Mouse (Mus musculus) MEL (cell line): ENCODE results near the gene AC109138.7. TPM values are rescaled to one million over a fixed set of nuclear protein-coding genes. Genes with fewer than 3 reads are reported as not detected.

ENCODE experiments used
- DNase-seq: peaks from one replicate; pipeline ENCODE4 v3.0.0; 2011; ENCODE audit warnings: low read depth, low spot score
- H3K27ac ChIP-seq: 2 replicates; pipeline ENCODE4 v1.5.1; 2012; ENCODE audit warnings: low read depth, mild to moderate bottlenecking, control low read depth, low read length, moderate library complexity; ENCODE audit not compliant: control insufficient read depth
- H3K27me3 ChIP-seq, 2 experiments: fragments of 150-350 bp in 1 of 2; sonication (generic) in 1 of 2; 2 replicates each; pipeline ENCODE4 v1.6.1; 2012; ENCODE audit warnings: low read length in 2 of 2, mild to moderate bottlenecking in 2 of 2, improper control_type of control experiment in 1 of 2, moderate library complexity in 1 of 2; ENCODE audit not compliant: insufficient read depth in 2 of 2, control insufficient read depth in 1 of 2
- H3K36me3 ChIP-seq, 2 experiments: 2 replicates each; pipeline ENCODE4 v1.6.1; 2012 to 2014; ENCODE audit warnings: low read length in 2 of 2, improper control_type of control experiment in 1 of 2, inconsistent platforms in 1 of 2, mild to moderate bottlenecking in 1 of 2; ENCODE audit not compliant: insufficient read depth in 2 of 2, control insufficient read depth in 1 of 2
- H3K4me1 ChIP-seq, 2 experiments: fragments of 150-350 bp in 1 of 2; sonication (generic) in 1 of 2; 2 replicates each; pipeline ENCODE4 v1.6.1; 2012; ENCODE audit warnings: low read length in 2 of 2, improper control_type of control experiment in 1 of 2, mild to moderate bottlenecking in 1 of 2; ENCODE audit not compliant: insufficient read depth in 2 of 2, control insufficient read depth in 1 of 2
- H3K4me3 ChIP-seq, 2 experiments: fragments of 150-350 bp in 1 of 2; sonication (generic) in 1 of 2; 2 replicates each; pipeline ENCODE4 v1.5.1; 2012; ENCODE audit warnings: low read depth in 2 of 2, low read length in 2 of 2, mild to moderate bottlenecking in 2 of 2, moderate library complexity in 2 of 2, control low read depth in 1 of 2, improper control_type of control experiment in 1 of 2; ENCODE audit not compliant: control insufficient read depth in 1 of 2, insufficient read depth in 1 of 2
- H3K79me2 ChIP-seq: 2 replicates; pipeline ENCODE4 v1.6.1; 2012; ENCODE audit warnings: mild to moderate bottlenecking, low read length, moderate library complexity; ENCODE audit not compliant: control insufficient read depth, poor library complexity, insufficient read depth
- H3K9ac ChIP-seq: 2 replicates; pipeline ENCODE4 v1.6.1; 2012; ENCODE audit warnings: low read depth, mild to moderate bottlenecking, control low read depth, low read length, moderate library complexity; ENCODE audit not compliant: control insufficient read depth, poor library complexity, severe bottlenecking
- H3K9me3 ChIP-seq: fragments of 150-350 bp; sonication (generic); replicated peaks from 2 replicates; pipeline ENCODE4 v1.6.1; 2012; ENCODE audit warnings: mild to moderate bottlenecking, low read length, improper control_type of control experiment, moderate library complexity; ENCODE audit not compliant: insufficient read depth
- BHLHE40 ChIP-seq: IDR thresholded peaks from 2 replicates; pipeline ENCODE4 v1.6.1; 2012; ENCODE audit warnings: low read depth, mild to moderate bottlenecking, inconsistent platforms, low read length, improper control_type of control experiment, borderline replicate concordance
- CHD1 ChIP-seq: IDR thresholded peaks from 2 replicates; pipeline ENCODE4 v1.6.1; 2012; ENCODE audit warnings: low read depth, mild to moderate bottlenecking, inconsistent platforms, low read length, improper control_type of control experiment
- CHD2 ChIP-seq: IDR thresholded peaks from 2 replicates; pipeline ENCODE4 v1.6.1; 2011; ENCODE audit warnings: low read length, improper control_type of control experiment
- CTCF ChIP-seq, 3 experiments: IDR thresholded peaks in 2 of 3; conservative IDR thresholded peaks in 1 of 3; 2 replicates each; pipeline ENCODE4 v1.5.1; 2011 to 2012; ENCODE audit warnings: low read length in 3 of 3, low read depth in 2 of 3, mild to moderate bottlenecking in 2 of 3, improper control_type of control experiment in 1 of 3, inconsistent platforms in 1 of 3, mixed read lengths in 1 of 3, moderate library complexity in 1 of 3; ENCODE audit not compliant: control insufficient read depth in 1 of 3, insufficient read depth in 1 of 3, poor library complexity in 1 of 3, severe bottlenecking in 1 of 3
- E2F4 ChIP-seq: IDR thresholded peaks from 2 replicates; pipeline ENCODE4 v1.6.1; 2011; ENCODE audit warnings: low read depth, low read length, improper control_type of control experiment, borderline replicate concordance
- ETS1 ChIP-seq: IDR thresholded peaks from 2 replicates; pipeline ENCODE4 v1.6.1; 2012; ENCODE audit warnings: low read depth, mild to moderate bottlenecking, inconsistent platforms, low read length, improper control_type of control experiment, moderate library complexity
- GABPA ChIP-seq: IDR thresholded peaks from 2 replicates; pipeline ENCODE4 v1.6.1; 2012; ENCODE audit warnings: low read depth, mild to moderate bottlenecking, inconsistent platforms, low read length, improper control_type of control experiment, moderate library complexity
- JUND ChIP-seq: IDR thresholded peaks from 2 replicates; pipeline ENCODE4 v1.6.1; 2011; ENCODE audit warnings: low read depth, mild to moderate bottlenecking, improper control_type of control experiment, low read length
- KAT2A ChIP-seq: conservative IDR thresholded peaks from 2 replicates; pipeline ENCODE4 v1.6.1; 2012; ENCODE audit warnings: low read depth, low read length, improper control_type of control experiment, inconsistent platforms
- MAFK ChIP-seq: IDR thresholded peaks from 2 replicates; pipeline ENCODE4 v1.6.1; 2011; ENCODE audit warnings: low read depth, mild to moderate bottlenecking, low read length, improper control_type of control experiment, borderline replicate concordance
- MXI1 ChIP-seq: IDR thresholded peaks from 2 replicates; pipeline ENCODE4 v1.6.1; 2011; ENCODE audit warnings: mild to moderate bottlenecking, low read depth, low read length, improper control_type of control experiment
- MYB ChIP-seq: IDR thresholded peaks from 2 replicates; pipeline ENCODE4 v1.6.1; 2011; ENCODE audit warnings: mild to moderate bottlenecking, low read depth, low read length, improper control_type of control experiment
- MYC ChIP-seq: IDR thresholded peaks from 2 replicates; pipeline ENCODE4 v1.6.1; 2011; ENCODE audit warnings: low read depth, mild to moderate bottlenecking, low read length, improper control_type of control experiment, moderate library complexity
- POLR2A ChIP-seq, 2 experiments: IDR thresholded peaks; 2 replicates each; pipeline ENCODE4 v1.6.1; 2011 to 2012; ENCODE audit warnings: low read length in 2 of 2, mild to moderate bottlenecking in 2 of 2, control low read depth in 1 of 2, improper control_type of control experiment in 1 of 2, low read depth in 1 of 2, moderate library complexity in 1 of 2; ENCODE audit not compliant: control insufficient read depth in 1 of 2, insufficient read depth in 1 of 2, poor library complexity in 1 of 2
- RAD21 ChIP-seq: IDR thresholded peaks from 2 replicates; pipeline ENCODE4 v1.6.1; 2011; ENCODE audit warnings: mild to moderate bottlenecking, low read depth, low read length, improper control_type of control experiment
- RCOR1 ChIP-seq: IDR thresholded peaks from 2 replicates; pipeline ENCODE4 v1.6.1; 2012; ENCODE audit warnings: low read depth, mild to moderate bottlenecking, inconsistent platforms, low read length, improper control_type of control experiment
- SMC3 ChIP-seq: IDR thresholded peaks from 2 replicates; pipeline ENCODE4 v1.6.1; 2011; ENCODE audit warnings: low read depth, low read length, improper control_type of control experiment
- TAL1 ChIP-seq: IDR thresholded peaks from 2 replicates; pipeline ENCODE4 v1.6.1; 2012; ENCODE audit warnings: mild to moderate bottlenecking, inconsistent platforms, low read length, moderate library complexity, mixed read lengths
- TCF12 ChIP-seq: IDR thresholded peaks from 2 replicates; pipeline ENCODE4 v1.6.1; 2014; ENCODE audit warnings: low read depth, mild to moderate bottlenecking, inconsistent platforms, low read length, improper control_type of control experiment, moderate library complexity
- USF1 ChIP-seq: IDR thresholded peaks from 2 replicates; pipeline ENCODE4 v1.6.1; 2014; ENCODE audit warnings: low read depth, mild to moderate bottlenecking, inconsistent platforms, low read length, improper control_type of control experiment, moderate library complexity
- USF2 ChIP-seq, 2 experiments: IDR thresholded peaks; 2 replicates each; pipeline ENCODE4 v1.6.1; 2011 to 2012; ENCODE audit warnings: improper control_type of control experiment in 2 of 2, low read length in 2 of 2, borderline replicate concordance in 1 of 2, inconsistent platforms in 1 of 2, low read depth in 1 of 2, mild to moderate bottlenecking in 1 of 2; ENCODE audit not compliant: insufficient read depth in 1 of 2
- ZC3H11A ChIP-seq: IDR thresholded peaks from 2 replicates; pipeline ENCODE4 v1.6.1; 2012; ENCODE audit warnings: low read depth, mild to moderate bottlenecking, inconsistent platforms, low read length, improper control_type of control experiment
- polyA plus RNA-seq, 2 experiments: library from polyadenylated mRNA; stranded (reverse) in 1 of 2; unstranded in 1 of 2; fragments of >175 nt in 1 of 2; fragments of >200 nt in 1 of 2; gene quantifications; 2 replicates each; pipeline versions ENCODE4 v1.2.1 to v1.2.4; 2012; ENCODE audit warnings: low replicate concordance in 2 of 2, low read depth in 1 of 2; ENCODE audit not compliant: insufficient read length in 2 of 2, insufficient read depth in 1 of 2, missing spikeins in 1 of 2
- total RNA-seq: library from RNA; depleted of rRNA; stranded (reverse); fragments of 300-350 nt; gene quantifications from 2 replicates; pipeline ENCODE4 v1.2.3, GENCODE M21; 2012

The AC109138.7 gene
- total and polyA plus RNA-seq, 3 experiments: not detected

DNA sequence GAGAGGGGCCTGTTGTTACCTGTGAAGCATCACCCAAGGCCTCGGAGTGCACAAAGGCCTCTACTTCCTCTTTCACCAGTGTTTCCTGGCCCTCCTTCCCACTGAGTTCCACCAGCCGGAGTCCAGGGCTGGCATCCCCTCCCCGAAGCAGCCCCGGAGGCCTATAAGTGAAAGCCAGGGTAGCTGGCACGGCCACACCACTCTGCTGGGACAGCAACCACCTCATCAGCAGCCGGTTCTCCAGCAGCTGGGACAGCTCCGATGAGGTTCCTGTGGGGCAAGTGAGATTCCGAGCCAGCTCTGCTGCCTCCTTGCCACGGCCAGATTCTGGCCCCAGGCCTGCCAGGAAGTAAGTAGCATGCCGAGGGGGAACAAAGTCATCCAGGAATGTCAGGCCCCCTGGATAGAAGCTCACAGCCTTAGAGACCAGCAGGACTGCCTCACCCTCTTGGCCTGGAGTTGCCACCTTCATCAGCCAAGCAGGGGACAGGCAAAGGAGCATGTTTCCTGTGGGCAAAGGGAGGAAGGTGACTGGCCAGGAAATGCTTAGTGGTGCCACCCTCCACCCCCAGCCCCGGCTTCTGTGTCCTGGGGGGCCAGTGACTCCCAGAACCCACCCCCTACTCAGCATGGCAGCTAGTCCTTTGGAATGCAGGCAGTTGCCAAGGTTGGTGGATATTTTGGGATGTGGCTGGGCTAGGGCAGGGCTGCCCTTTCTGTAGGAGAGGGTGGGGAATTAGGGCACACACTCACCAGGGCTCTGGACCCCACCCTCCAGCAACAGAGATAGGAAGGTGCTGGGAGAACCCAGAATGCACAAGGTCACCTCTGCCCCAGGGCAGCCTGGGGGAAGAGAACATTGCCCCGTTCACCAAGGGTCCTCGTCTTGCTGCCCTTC is 42.5 kb upstream of the AC109138.7 start:
- Histone ChIP-seq H3K27ac (no peak overlapping the region), H3K27me3 (no peaks in the 10 kb centered on the region), H3K36me3 (peaks cover 0 to 4% of the 10 kb centered on the region in 2 experiments; a peak in 2 of 4 replicates), H3K79me2 (no peaks in the 10 kb centered on the region; the same call in 1 of the 2 replicates), H3K4me1 (peaks cover 0 to 8% of the 10 kb centered on the region in 2 experiments; a peak in 2 of 4 replicates), H3K9ac (no peak overlapping the region), H3K4me3 (no peak overlapping the region), H3K9me3 (no peaks in the 10 kb centered on the region)
- DNase-seq: peak; percentile 20
- TF ChIP-seq CHD2 (no peak), E2F4 (no peak), TAL1 (no peak), CTCF (IDR thresholded peaks at IDR 0.05 in 2 of 3, conservative IDR thresholded peaks at IDR 0.05 in 1 of 3; ENCODE audit: control insufficient read depth in 1 of 3, insufficient read depth in 1 of 3, low read depth in 2 of 3, low read length in 3 of 3, poor library complexity in 1 of 3, severe bottlenecking in 1 of 3) (no peak), CHD1 (no peak)

DNA sequence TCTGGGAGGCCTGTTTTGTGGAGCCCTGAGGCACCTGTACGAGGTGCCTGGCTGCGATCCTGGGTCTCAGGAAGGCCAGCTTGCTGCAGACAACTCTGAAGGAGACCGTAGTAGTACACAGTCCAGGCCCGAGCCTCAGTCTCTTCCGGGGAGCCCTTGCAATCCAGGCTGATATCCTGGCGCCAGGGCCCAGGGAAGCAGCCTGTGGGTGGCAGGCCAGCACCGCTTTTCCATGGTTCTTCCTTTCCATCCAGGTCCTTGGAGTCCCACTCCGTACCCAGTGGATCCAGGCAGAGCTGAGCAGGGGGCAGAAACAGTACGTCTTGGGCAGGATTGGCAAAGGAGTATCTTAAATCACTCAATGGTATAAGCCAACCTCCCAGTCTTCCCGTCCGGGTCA is 41.2 kb upstream of the AC109138.7 start:
- H3K27ac ChIP-seq: no peak overlapping the region
- peaks cover 0 to 4% of the 10 kb centered on the region in 2 experiments; a peak in 2 of 4 replicates for H3K36me3 ChIP-seq
- no peaks in the 10 kb centered on the region for H3K9me3 ChIP-seq
- DNase-seq: no peak
- H3K9ac ChIP-seq: no peak overlapping the region
- H3K4me3 ChIP-seq: no peak overlapping the region
- TF ChIP-seq ZC3H11A (no peak), USF2 (IDR thresholded peaks at IDR 0.05; ENCODE audit: borderline replicate concordance in 1 of 2, insufficient read depth in 1 of 2, low read depth in 1 of 2, low read length in 2 of 2) (no peak), MYB (no peak), USF1 (no peak), POLR2A (IDR thresholded peaks at IDR 0.05; ENCODE audit: control insufficient read depth in 1 of 2, insufficient read depth in 1 of 2, low read depth in 1 of 2, low read length in 2 of 2, poor library complexity in 1 of 2) (no peak), TAL1 (no peak)
- no peaks in the 10 kb centered on the region for H3K27me3 ChIP-seq
- peaks cover 0 to 8% of the 10 kb centered on the region in 2 experiments; a peak in 2 of 4 replicates for H3K4me1 ChIP-seq
- H3K79me2 ChIP-seq: no peaks in the 10 kb centered on the region; the same call in 1 of the 2 replicates

DNA sequence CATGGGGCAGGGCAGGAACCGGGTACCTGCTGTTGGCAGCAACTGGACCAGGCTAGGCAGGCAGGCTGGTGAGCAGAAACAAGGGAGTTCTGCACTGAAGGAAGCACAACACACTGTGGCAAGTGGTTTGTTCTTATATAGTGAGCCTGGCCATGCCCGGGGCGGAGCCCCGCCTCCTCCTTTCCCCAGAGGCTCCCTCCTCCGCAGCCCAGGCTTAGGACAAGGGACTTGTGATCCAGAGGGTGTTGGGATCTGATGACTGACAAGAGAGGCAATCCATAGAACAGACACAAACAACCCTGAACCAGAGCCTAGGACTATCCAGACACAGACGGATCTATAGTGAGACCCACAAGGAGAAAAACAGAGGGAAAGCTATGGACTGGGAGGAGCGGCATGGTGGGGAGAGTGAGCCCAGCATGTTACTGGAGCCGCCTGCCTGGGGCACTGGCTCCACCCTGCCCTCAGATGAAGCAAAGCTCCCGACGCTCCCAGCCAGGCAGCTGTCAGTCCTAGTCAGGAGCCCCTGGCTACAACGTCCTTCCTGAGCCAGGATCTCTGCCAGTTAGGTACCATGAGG is 38.7 kb upstream of the AC109138.7 start, which contains the start of gene Carns1:
TSS of gene Carns1 (minus strand) at position 112 of the 580 bp plus-strand sequence.
- Histone ChIP-seq H3K9ac (no peak within 1 kb of the TSS), H3K4me1 (peaks cover 0 to 2% of the 10 kb centered on the region in 2 experiments; a peak in 1 of 4 replicates), H3K79me2 (no peaks in the 10 kb centered on the region), H3K9me3 (no peaks in the 10 kb centered on the region)
- no peak for DNase-seq
- TF ChIP-seq RCOR1 (no peak), MYC (no peak), MXI1 (no peak), GABPA (no peak), USF2 (IDR thresholded peaks at IDR 0.05; ENCODE audit: borderline replicate concordance in 1 of 2, insufficient read depth in 1 of 2, low read depth in 1 of 2, low read length in 2 of 2) (no peak), SMC3 (no peak), ZC3H11A (no peak), MAFK (no peak), MYB (no peak), CTCF (IDR thresholded peaks at IDR 0.05 in 2 of 3, conservative IDR thresholded peaks at IDR 0.05 in 1 of 3; ENCODE audit: control insufficient read depth in 1 of 3, insufficient read depth in 1 of 3, low read depth in 2 of 3, low read length in 3 of 3, poor library complexity in 1 of 3, severe bottlenecking in 1 of 3) (no peak), RAD21 (no peak), TCF12 (no peak), JUND (no peak), ETS1 (no peak), KAT2A (no peak), BHLHE40 (no peak), CHD2 (no peak)
- TF ChIP-seq, all 39 proteins: peak for 0
- H3K4me3 ChIP-seq: no peak within 1 kb of the TSS
- no peaks in the 10 kb centered on the region for H3K27me3 ChIP-seq
- peaks cover 0 to under 1% of the 10 kb centered on the region in 2 experiments; a peak in 1 of 4 replicates for H3K36me3 ChIP-seq
- H3K27ac ChIP-seq: no peak within 1 kb of the TSS
